Mouse (Mus musculus) bone marrow, adult 2 months (tissue): ENCODE measurements around the gene Foxo6. TPM values are rescaled to one million over a fixed set of nuclear protein-coding genes. Genes with fewer than 3 reads are reported as not detected.

ENCODE experiments used
- H3K27ac ChIP-seq: fragments of 200-500 bp; 2 replicates; pipeline ENCODE4 v1.5.1; 2012; ENCODE audit warnings: low read depth, mild to moderate bottlenecking, control low read depth, inconsistent platforms, low read length; ENCODE audit not compliant: control insufficient read depth, poor library complexity, insufficient read depth
- H3K4me1 ChIP-seq: fragments of 200-500 bp; 2 replicates; pipeline ENCODE4 v1.6.1; 2011; ENCODE audit warnings: low read length; ENCODE audit not compliant: control insufficient read depth, insufficient read depth
- H3K4me3 ChIP-seq: fragments of 200-500 bp; replicated peaks from 2 replicates; pipeline ENCODE3; 2011; ENCODE audit warnings: mild to moderate bottlenecking, low read depth, low read length, control low read depth; ENCODE audit not compliant: control insufficient read depth
- CTCF ChIP-seq: fragments of 200-500 bp; IDR thresholded peaks from 2 replicates; pipeline ENCODE4 v1.5.1; 2011; ENCODE audit warnings: low read length, control low read depth; ENCODE audit not compliant: control insufficient read depth, insufficient read depth
- POLR2A ChIP-seq: fragments of 200-500 bp; IDR thresholded peaks from 2 replicates; pipeline ENCODE4 v1.6.1; 2011; ENCODE audit warnings: low read depth, mild to moderate bottlenecking, control low read depth, low read length, borderline replicate concordance; ENCODE audit not compliant: control insufficient read depth
- WGBS: fragments of 180-500 bp; shearing (Covaris S2); methylation state at CpG from one replicate; pipeline ENCODE4 v1.1.7; 2018; 5-methylcytosine and 5-hydroxymethylcytosine counted together
- polyA plus RNA-seq: library from polyadenylated mRNA; stranded (reverse); fragments of >200 nt; gene quantifications from 2 replicates; pipeline ENCODE4 v1.2.4, GENCODE M21; 2011; ENCODE audit warnings: low replicate concordance; ENCODE audit not compliant: missing spikeins, insufficient read depth, insufficient read length

Gene Foxo6
- polyA plus RNA-seq, 1 experiment = not detected

GRCm38 (mm10) chr4:120270937-120271199 lies 16.3 kb downstream of the Foxo6 start:
- H3K4me1 ChIP-seq = no peaks in the 10 kb centered on the region
- TF ChIP-seq CTCF = no peak
- 57% methylated on average over 4 of the region's 4 CpGs for WGBS
- H3K27ac ChIP-seq = no peak overlapping the region
- no peak overlapping the region for H3K4me3 ChIP-seq

DNA sequence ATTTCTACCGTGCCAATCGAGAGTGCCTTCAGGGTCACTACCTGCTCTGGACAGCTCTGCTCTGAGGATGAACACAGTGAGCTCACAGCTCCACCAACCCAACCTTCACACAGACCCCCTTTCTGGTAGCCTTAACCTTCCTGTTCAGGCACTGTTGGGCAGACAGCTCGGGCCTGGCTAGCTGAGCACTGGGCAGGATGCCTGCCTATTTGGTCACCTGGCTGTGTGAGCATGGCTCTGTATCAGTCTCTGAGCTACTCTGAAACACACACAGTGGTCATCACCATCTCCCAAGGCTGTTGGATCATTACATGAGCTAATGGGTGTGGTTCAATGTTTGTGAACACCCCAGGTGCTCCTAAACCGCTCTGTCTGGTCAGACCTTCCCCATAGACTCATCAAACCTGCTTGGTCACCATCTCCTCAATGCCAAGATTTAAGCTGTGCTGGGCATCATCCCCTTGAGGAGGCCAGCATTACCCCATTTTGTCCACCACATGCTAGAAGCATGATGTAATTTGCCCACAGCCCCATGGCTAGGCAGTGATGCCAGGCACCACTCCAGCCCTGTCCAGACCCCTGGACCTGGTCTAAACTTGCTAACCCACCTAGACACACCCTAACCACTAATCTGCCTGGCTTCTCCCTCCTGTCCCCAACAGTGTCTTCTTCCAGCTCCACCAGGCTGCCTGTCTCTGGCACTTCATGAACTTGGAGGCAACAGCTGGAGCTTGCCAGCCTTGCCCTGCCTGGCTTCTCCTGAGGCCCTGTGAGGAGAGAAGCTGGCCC lies 16.8 kb downstream of the Foxo6 start:
- Histone ChIP-seq H3K4me1 (no peaks in the 10 kb centered on the region), H3K27ac (no peak overlapping the region), H3K4me3 (no peak overlapping the region)
- TF ChIP-seq POLR2A (no peak), CTCF (no peak)
- 60% methylated on average over 4 of the region's 4 CpGs for WGBS

DNA sequence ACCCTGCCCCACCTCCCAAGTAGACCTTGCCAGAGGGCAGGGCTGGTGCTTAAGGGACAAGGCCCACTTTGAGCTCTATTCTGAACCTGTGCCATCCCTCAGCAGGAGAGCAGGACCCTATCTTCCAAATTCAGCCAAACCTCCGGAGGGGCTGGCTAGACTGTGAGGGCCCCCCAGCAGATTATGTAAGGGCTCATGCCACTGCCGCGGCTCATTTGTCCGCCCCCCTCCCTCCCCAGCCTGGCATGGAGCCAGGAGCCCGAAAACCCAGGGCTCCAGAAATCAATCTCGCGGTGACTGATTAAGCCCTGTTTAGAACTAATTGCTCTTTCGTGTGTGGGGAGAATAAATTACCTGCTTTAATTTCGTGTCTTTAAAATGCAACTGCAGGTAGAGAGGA lies 17.7 kb downstream of the Foxo6 start:
- Histone ChIP-seq H3K4me3 (no peak overlapping the region), H3K27ac (no peak overlapping the region), H3K4me1 (no peaks in the 10 kb centered on the region)
- TF ChIP-seq POLR2A = no peak
- TF ChIP-seq CTCF = no peak
- WGBS = 14% methylated on average over 9 of the region's 9 CpGs

DNA sequence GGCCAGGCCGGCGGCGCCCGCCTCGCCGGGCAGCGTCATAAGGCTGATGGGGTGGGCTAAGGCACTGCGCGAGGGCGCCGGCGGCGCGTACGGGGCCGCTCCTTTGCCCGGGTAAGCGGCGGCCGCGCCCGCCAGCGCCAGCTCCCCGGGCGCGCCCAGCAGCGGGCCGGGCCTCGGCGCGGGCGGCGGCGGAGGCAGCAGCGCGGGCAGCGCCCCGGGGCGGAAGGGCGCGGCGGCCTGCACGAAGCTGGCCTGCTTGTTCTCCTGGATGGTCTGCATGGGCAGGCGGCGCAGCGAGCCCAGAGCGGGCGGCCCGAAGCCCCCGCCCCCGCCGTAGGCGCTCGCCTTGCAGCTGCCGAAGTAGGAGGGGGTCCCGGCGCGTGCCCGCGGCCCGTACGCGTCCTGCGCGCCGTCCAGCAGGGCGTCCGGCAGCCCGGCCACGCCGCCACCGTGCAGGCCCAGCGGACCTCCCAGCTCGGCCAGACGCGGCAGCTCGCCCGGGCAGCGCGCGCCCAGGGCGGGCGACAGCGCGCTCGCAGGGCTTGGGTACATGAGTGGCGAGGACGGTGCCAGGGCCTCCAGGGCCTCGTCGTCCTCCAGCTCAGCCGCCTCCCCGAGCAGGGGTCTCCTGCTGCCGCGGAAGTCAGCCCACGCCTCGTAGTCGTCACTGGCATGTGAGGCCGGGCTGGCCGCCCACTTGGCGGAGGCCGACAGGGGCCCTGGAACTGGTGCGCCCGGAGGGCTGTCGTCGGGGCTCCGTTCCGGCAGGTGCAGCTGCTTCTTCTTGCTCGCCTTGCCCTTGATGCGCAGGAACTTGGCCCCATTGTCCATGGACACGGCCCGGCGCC lies 18.7 kb downstream of the Foxo6 start:
- Histone ChIP-seq H3K4me3 (no peak overlapping the region), H3K27ac (no peak overlapping the region), H3K4me1 (no peaks in the 10 kb centered on the region)
- TF ChIP-seq POLR2A (no peak), CTCF (no peak)
- 5% methylated on average over 100 of the region's 112 CpGs for WGBS

GRCm38 (mm10) chr4:120267683-120268082 lies 19.5 kb downstream of the Foxo6 start:
- no peaks in the 10 kb centered on the region for H3K4me1 ChIP-seq
- H3K4me3 ChIP-seq = no peak overlapping the region
- TF ChIP-seq CTCF = no peak
- WGBS = 21% methylated on average over 25 of the region's 25 CpGs
- H3K27ac ChIP-seq = no peak overlapping the region

DNA sequence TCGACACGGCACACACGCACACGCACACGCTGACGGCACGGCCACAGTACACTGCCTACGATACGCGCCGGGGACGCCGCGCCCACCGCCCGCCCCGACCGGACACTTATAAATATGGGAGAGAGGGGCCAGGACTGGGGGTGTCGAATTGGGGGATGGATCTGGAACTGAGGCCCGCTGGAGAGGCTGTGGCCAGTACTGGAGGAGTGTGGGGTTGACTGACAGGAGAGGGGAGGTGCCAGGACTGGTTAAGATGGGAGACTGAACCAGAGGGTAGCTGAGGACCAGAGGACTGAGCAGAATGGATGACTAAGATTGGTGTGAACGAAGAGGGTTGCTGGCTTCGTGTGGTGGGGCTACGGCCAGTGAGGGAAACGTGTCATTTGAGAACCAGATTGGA lies 20.0 kb downstream of the Foxo6 start:
- 48% methylated on average over 24 of the region's 24 CpGs for WGBS
- no peak for TF ChIP-seq CTCF
- no peak for TF ChIP-seq POLR2A
- no peak overlapping the region for H3K27ac ChIP-seq
- no peak overlapping the region for H3K4me3 ChIP-seq
- H3K4me1 ChIP-seq = no peaks in the 10 kb centered on the region

- Histone ChIP-seq H3K4me3 (no peak overlapping the region), H3K27ac (no peak overlapping the region), H3K4me1 (no peaks in the 10 kb centered on the region)
- TF ChIP-seq POLR2A = no peak
- TF ChIP-seq CTCF = no peak
- WGBS = 60% methylated on average over 3 of the region's 3 CpGs
These were observed 23.0 kb downstream of the Foxo6 start for GRCm38 (mm10) chr4:120264105-120264504.

DNA sequence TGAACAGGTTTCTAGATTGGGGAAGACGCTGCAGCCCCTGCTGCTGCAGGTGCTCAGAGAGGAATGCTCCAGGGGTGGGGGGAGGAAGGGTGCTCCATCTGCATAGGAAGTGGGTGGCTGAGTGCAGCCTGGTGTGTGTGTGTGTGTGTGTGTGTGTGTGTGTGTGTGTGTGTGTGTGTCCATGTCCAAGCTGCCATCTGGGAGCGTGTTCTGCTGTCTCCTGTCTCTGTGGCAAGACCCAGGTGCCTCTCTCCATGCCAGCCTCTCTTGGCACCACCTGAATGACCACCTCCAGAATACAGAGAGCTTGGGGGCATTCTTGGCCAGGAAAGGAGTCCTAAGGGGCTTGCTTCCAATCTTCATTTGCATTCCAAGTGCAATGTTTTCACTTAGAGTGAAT lies 24.4 kb downstream of the Foxo6 start:
- Histone ChIP-seq H3K4me3 (no peak overlapping the region), H3K4me1 (no peaks in the 10 kb centered on the region), H3K27ac (no peak overlapping the region)
- WGBS = 4% methylated on average over 2 of the region's 2 CpGs
- TF ChIP-seq CTCF (no peak), POLR2A (no peak)

DNA sequence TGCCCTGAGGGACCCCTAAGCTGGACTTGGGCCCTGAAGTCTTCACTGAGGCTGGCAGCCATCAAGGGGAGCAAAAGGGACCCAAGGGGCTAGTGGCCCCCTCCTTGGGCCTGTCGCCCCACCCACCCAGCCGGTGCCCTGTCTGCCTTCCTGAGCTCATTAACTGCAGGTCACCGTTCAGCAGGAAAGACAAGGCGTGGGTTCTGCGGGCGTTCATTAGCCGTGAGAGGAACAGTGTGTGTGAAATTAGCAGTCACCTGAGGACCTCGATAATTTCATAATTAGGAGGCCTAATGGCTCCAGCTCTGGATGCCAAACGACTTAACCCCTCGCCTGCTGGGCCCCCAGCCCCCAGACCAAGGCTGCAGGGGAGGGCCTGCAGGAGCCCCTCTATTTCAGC lies 24.9 kb downstream of the Foxo6 start:
- H3K4me1 ChIP-seq = no peaks in the 10 kb centered on the region
- H3K4me3 ChIP-seq = no peak overlapping the region
- TF ChIP-seq CTCF = no peak
- no peak for TF ChIP-seq POLR2A
- H3K27ac ChIP-seq = no peak overlapping the region
- 36% methylated on average over 10 of the region's 10 CpGs for WGBS
